Mouse (Mus musculus): Measurements from ENCODE around the gene Jam3. TPM values are rescaled to one million over a fixed set of nuclear protein-coding genes. Genes with fewer than 3 reads are reported as not detected.

The Jam3 gene
- polyA plus RNA-seq, 1 experiment, result 53.5 TPM

DNA sequence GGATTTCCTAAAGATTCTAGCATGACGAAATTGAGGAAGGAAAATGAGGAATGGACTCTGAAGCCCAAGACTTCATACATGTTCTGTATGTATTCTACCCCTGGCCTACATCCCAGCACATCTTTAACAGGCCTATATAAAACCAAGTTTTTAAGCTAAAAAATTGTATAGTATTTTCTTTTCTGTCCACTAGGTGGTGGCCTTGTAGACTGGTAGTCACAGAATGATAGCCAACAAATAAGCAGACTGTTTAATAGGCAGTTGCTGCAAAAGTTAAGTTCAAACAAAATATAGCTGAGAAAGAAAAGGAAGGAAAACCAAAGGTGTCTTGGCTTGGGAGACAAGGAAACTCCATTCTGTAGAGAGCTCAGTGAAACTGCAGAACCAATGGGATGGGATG, 80.5 kb downstream of the Jam3 start:
- no peak for TF ChIP-seq POLR2A (IDR thresholded peaks at IDR 0.05; ENCODE audit: borderline replicate concordance, extremely low read depth, insufficient read depth, insufficient read length, poor library complexity, severe bottlenecking)
- TF ChIP-seq CTCF (IDR thresholded peaks at IDR 0.05; ENCODE audit: borderline replicate concordance, extremely low read depth, insufficient read depth, insufficient read length), result no peak
- peak; percentile 44 for DNase-seq (ENCODE audit: low read depth)

DNA sequence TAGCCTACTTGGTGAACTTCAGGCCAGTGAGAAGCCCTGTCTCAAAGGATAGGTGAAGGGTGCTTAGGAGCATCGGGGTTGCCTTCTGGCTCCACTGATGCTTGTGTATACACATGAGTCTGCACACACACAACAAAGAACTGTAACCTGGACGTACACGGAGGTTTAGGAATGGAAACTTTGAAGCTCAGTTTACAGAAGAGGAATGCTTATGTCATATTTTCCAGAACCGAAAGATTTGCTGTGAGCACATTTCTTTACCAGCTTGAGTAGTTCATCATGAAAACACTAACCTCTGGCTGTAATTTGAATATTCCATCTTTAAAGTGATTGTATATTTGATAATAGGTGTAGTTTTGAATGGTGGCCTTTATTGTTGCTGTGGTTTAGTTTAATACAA, 84.3 kb downstream of the Jam3 start:
- DNase-seq (ENCODE audit: low read depth), result no peak
- no peak for TF ChIP-seq POLR2A (IDR thresholded peaks at IDR 0.05; ENCODE audit: borderline replicate concordance, extremely low read depth, insufficient read depth, insufficient read length, poor library complexity, severe bottlenecking)
- no peak for TF ChIP-seq CTCF (IDR thresholded peaks at IDR 0.05; ENCODE audit: borderline replicate concordance, extremely low read depth, insufficient read depth, insufficient read length)

DNA sequence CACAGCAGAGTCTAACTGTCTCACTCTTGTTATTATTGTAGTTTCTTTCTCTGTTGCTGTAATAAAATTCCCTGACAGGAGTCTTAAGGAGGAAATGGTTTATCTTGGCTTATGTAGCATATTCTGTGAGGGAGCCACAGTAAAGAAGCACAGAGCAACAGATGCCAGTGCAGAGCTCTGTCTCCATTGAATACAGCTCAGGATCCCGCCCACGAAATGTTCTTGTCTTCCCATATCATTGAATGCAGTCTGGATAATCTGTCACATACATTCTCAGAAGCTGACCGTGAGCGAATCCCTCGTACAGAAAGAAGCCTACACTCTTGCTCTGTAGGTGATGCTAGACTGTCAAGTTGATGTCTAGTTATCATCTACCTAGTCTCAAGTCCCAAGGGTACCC, 96.9 kb downstream of the Jam3 start:
- no peak for DNase-seq (ENCODE audit: low read depth)

DNA sequence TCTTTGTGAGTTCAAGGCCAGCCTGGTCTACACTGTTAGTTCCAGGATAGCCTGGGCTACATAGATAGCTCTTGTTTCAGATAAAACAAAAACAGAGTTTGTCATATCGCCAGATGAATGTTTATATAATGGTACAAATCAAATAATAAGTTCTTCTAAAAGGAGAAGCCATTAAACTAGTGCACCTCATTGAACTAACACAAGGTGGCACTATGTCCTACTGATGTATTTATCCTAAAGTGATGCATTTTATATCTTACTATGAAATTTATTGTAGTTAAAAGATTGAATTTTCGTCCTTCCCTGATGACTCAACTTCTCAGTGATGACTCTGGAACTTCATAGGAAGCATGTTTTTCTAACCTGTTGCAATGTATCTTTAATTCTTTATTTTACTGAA, 105.7 kb downstream of the Jam3 start:
- TF ChIP-seq CTCF (IDR thresholded peaks at IDR 0.05; ENCODE audit: borderline replicate concordance, extremely low read depth, insufficient read depth, insufficient read length) (no peak), POLR2A (IDR thresholded peaks at IDR 0.05; ENCODE audit: borderline replicate concordance, extremely low read depth, insufficient read depth, insufficient read length, poor library complexity, severe bottlenecking) (no peak)
- peak; percentile 20 for DNase-seq (ENCODE audit: low read depth)

More for the DNA sequence above, 96.9 kb downstream of the Jam3 start:
- no peak for TF ChIP-seq CTCF (IDR thresholded peaks at IDR 0.05; ENCODE audit: borderline replicate concordance, extremely low read depth, insufficient read depth, insufficient read length)
- no peak for TF ChIP-seq POLR2A (IDR thresholded peaks at IDR 0.05; ENCODE audit: borderline replicate concordance, extremely low read depth, insufficient read depth, insufficient read length, poor library complexity, severe bottlenecking)

Other genes with a start within 250 kb of the Jam3 start
- gene Gm1110, start 232.3 kb downstream of the Jam3 start, polyA plus RNA-seq (2012; rRNA removed), result 0.38 and 0.55 TPM in 2 replicates
- gene Acad8, start 155.9 kb downstream of the Jam3 start, polyA plus RNA-seq (2012; rRNA removed), result 32.1 and 36.9 TPM in 2 replicates
- gene Thyn1, start 155.7 kb downstream of the Jam3 start, polyA plus RNA-seq (2012; rRNA removed), result 59.2 and 67.0 TPM in 2 replicates
- 82.6 and 92.3 TPM in 2 replicates for gene Vps26b, start 125.4 kb downstream of the Jam3 start, polyA plus RNA-seq (2012; rRNA removed)
- 28.9 and 40.8 TPM in 2 replicates for gene Ncapd3, start 125.2 kb downstream of the Jam3 start, polyA plus RNA-seq (2012; rRNA removed)
- gene Igsf9b, start 143.8 kb upstream of the Jam3 start, polyA plus RNA-seq (2012; rRNA removed), result 5.9 and 11.6 TPM in 2 replicates
- 0.14 TPM in 1 of 2 replicates, not detected in the other for gene Spata19, start 241.4 kb upstream of the Jam3 start, polyA plus RNA-seq (2012; rRNA removed)